Mouse (Mus musculus) lung, postnatal 0 days (tissue): ENCODE data around the gene Ctnna2.

Experiments used
- CTCF ChIP-seq: IDR thresholded peaks from 2 replicates; pipeline ENCODE4 v1.5.1; 2016; ENCODE audit warnings: antibody characterized with exemption, mild to moderate bottlenecking
- EP300 ChIP-seq: IDR thresholded peaks from 2 replicates; pipeline ENCODE4 v1.6.1; 2016; ENCODE audit warnings: antibody characterized with exemption, mild to moderate bottlenecking, control low read depth

DNA sequence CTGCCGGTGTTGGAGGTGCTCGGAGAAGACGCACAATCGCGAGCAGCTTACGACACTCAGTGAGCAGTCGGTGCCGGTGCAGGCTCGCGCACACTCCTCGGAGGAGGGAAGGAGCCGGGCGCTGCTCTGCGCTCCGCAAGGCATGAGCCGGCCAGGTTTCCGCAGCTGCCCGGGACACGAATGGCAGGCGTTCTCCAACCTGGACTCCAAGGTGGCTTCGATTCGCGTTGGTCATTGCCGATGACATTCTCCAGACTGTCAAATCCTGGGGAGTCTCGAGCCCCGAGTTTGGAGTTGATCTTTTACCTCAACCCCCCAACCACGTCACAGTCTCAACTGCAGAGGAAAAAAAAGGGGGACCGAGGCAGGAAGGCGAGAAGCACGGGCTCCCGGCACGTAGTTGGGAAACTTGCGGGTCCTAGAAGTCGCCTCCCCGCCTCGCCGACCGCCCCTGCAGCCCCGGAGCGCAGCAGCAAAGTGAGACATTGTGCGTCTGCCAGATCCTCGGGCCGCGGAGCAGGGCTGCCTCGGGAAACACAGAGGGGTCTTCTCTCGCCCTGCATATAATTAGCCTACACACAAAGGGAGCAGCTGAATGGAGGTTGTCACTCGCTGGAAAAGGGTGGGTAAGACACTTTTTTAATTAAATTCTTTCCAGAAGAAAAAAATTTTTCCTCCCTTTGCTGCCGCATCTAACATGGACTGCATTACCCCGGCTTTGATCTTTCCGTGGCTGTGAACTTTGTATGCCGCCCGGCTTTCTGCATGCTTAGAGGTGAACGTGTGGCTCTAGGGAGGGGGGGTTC, 736.7 kb downstream of the Ctnna2 start, which contains the start of gene Lrrtm1:
- no peak for TF ChIP-seq CTCF
- TF ChIP-seq EP300, result no peak
